Mouse (Mus musculus): ENCODE measurements around the gene Ceacam11. TPM values are rescaled to one million over a fixed set of nuclear protein-coding genes. Genes with fewer than 3 reads are reported as not detected.
"Not testable (repeated sequence)": the region's sequence is repeated elsewhere in the genome, so short reads cannot be mapped to it uniquely, and the experiment has no call there.

Gene Ceacam11
- polyA plus RNA-seq (2012), result not detected in 2 replicates

DNA sequence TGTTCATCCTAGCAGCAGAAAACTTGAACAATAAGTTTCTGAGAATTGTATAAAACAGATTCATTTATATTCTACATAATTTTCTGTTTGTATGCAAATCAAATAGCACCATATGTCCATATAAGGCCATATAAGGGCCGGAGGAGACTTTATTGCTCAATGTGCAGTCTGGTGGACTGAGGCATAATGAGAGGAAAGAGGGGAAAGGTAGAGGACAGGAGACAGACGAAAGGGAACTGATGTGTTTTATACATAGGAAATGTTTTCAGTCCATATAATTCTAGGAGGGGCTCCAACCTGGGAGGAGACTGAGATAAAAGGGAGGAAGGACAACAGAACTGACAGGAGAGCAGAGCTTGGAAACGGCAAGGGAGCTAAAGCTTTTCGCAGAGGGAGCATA is at the start of gene Ceacam11:
Ceacam11 (plus strand) TSS at position 301 of the 400 bp plus-strand sequence.
- Histone ChIP-seq H3K4me3 (replicated peaks) (no peak within 1 kb of the TSS), H3K27me3 (ENCODE audit: control insufficient read depth) (no peaks in the 10 kb centered on the region), H3K36me3 (ENCODE audit: control insufficient read depth) (no peaks in the 10 kb centered on the region), H3K4me1 (ENCODE audit: control insufficient read depth) (no peaks in the 10 kb centered on the region), H3K9me3 (ENCODE audit: control insufficient read depth, low read length) (peaks cover 6% of the 10 kb centered on the region; the same call in 1 of the 2 replicates)
- TF ChIP-seq TAL1 (IDR thresholded peaks at IDR 0.05; ENCODE audit: low read length), result no peak
- no peak for TF ChIP-seq GATA1 (IDR thresholded peaks at IDR 0.05; ENCODE audit: low read length)

DNA sequence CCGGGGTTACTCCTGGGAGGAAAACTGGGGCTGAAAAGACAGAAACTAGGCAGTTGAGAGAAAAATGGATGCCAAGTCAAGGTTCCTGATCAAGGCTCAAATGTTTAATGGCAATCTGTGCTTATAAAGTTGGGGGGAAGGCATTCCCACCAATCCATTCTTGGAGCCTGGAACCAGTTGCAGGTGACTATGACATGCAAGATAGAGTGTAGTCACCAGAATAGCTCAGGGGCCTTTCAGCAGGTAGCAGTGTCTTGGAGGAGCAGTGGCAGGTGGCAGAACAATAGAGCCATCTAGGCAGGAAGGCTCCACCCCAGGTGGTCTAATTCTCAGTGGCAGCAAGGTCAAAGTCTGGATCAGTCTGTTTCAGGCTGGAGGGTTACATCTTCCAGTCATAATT is 29.2 kb downstream of the Ceacam11 start:
- not testable (repeated sequence) for H3K9me3 ChIP-seq (ENCODE audit: control insufficient read depth, low read length); H3K4me3 ChIP-seq (replicated peaks); H3K36me3 ChIP-seq (ENCODE audit: control insufficient read depth); H3K27me3 ChIP-seq (ENCODE audit: control insufficient read depth); H3K4me1 ChIP-seq (ENCODE audit: control insufficient read depth)

DNA sequence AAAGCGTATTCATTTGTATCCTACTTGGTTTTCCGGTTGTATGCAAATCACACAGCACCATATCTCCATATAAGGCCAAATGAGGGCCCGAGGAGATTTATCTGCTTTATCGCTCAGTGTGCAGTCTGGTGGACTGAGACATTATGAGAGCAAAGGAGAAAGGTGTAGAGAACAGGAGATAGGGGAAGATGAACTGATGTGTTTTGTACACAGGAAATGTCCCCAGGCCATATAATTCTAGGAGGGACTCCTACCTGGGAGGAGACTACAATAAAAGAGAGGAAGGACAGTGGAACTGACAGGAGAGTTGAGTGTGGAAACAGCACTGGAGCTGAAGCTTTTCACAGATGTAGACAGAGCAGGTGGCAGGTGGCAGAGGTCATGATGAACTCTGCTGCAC is 37.7 kb downstream of the Ceacam11 start, which contains the start of gene Ceacam13:
Ceacam13 (plus strand) TSS at position 301 of the 400 bp plus-strand sequence.
- H3K4me1 ChIP-seq (ENCODE audit: control insufficient read depth), result no peaks in the 10 kb centered on the region

More for the DNA sequence above, 37.7 kb downstream of the Ceacam11 start, which contains the start of gene Ceacam13:
- H3K9me3 ChIP-seq (ENCODE audit: control insufficient read depth, low read length), result peaks cover 6% of the 10 kb centered on the region
- H3K36me3 ChIP-seq (ENCODE audit: control insufficient read depth), result no peaks in the 10 kb centered on the region
- H3K4me3 ChIP-seq (replicated peaks), result no peak within 1 kb of the TSS
- TF ChIP-seq GATA1 (IDR thresholded peaks at IDR 0.05; ENCODE audit: low read length) (no peak), TAL1 (IDR thresholded peaks at IDR 0.05; ENCODE audit: low read length) (no peak)
- H3K27me3 ChIP-seq (ENCODE audit: control insufficient read depth), result no peaks in the 10 kb centered on the region

Other genes with a start within 250 kb of the Ceacam11 start
- gene Ceacam14, start 159.5 kb upstream of the Ceacam11 start, polyA plus RNA-seq (2012), result not detected in 2 replicates
- gene Gm5155, start 100.4 kb upstream of the Ceacam11 start, polyA plus RNA-seq (2012), result not detected in 2 replicates
- gene Ceacam13, start 37.8 kb downstream of the Ceacam11 start, polyA plus RNA-seq (2012), result 0.04 TPM in 1 of 2 replicates, not detected in the other
- gene Ceacam12, start 93.8 kb downstream of the Ceacam11 start, polyA plus RNA-seq (2012), result not detected in 2 replicates
- gene Igfl3, start 204.4 kb downstream of the Ceacam11 start, polyA plus RNA-seq (2012), result not detected in 2 replicates

Data from erythroblast, embryonic 14.5 days (primary cell).